Mouse (Mus musculus) G1E (cell line): ENCODE results near the gene Prpsap1. TPM values are rescaled to one million over a fixed set of nuclear protein-coding genes. Genes with fewer than 3 reads are reported as not detected.

Experiments used
- ATAC-seq: 2 replicates; pipeline ENCODE4 v1.8.0; 2016; ENCODE audit warnings: mild to moderate bottlenecking; ENCODE audit not compliant: insufficient number of reproducible peaks, poor library complexity, low FRiP score, severe bottlenecking; ENCODE audit errors: extremely low read depth
- DNase-seq: peaks from one replicate; pipeline ENCODE4 v3.0.0; 2012; ENCODE audit warnings: low spot score
- H3K27me3 ChIP-seq: 2 replicates; pipeline ENCODE4 v1.6.1; 2012; ENCODE audit warnings: mild to moderate bottlenecking, low read length, inconsistent platforms; ENCODE audit not compliant: insufficient read depth
- H3K36me3 ChIP-seq: replicated peaks from 2 replicates; pipeline ENCODE3; 2012; ENCODE audit warnings: mild to moderate bottlenecking, inconsistent platforms
- H3K4me1 ChIP-seq: 2 replicates; pipeline ENCODE4 v1.6.1; 2012; ENCODE audit warnings: low read depth, low read length, inconsistent platforms, mixed read lengths; ENCODE audit not compliant: insufficient read depth
- H3K4me3 ChIP-seq: 2 replicates; pipeline ENCODE4 v1.5.1; 2012; ENCODE audit warnings: low read depth, mild to moderate bottlenecking, inconsistent platforms, low read length, moderate library complexity, mixed read lengths
- H3K9me3 ChIP-seq: replicated peaks from 2 replicates; pipeline ENCODE4 v1.6.1; 2012; ENCODE audit warnings: inconsistent platforms
- CTCF ChIP-seq: IDR thresholded peaks from 2 replicates; pipeline ENCODE4 v1.5.1; 2012; ENCODE audit warnings: low read depth, low read length, inconsistent platforms, mixed read lengths
- GATA1 ChIP-seq: IDR thresholded peaks from 2 replicates; pipeline ENCODE4 v1.6.1; 2012; ENCODE audit warnings: borderline replicate concordance, low read length, inconsistent platforms, mixed read lengths
- GATA2 ChIP-seq: IDR thresholded peaks from 2 replicates; pipeline ENCODE4 v1.6.1; 2012; ENCODE audit warnings: low read depth, low read length, inconsistent platforms, borderline replicate concordance
- POLR2AphosphoS5 ChIP-seq: IDR thresholded peaks from 2 replicates; pipeline ENCODE4 v1.6.1; 2012; ENCODE audit warnings: low read depth, low read length, inconsistent platforms; ENCODE audit not compliant: insufficient replicate concordance
- TAL1 ChIP-seq: conservative IDR thresholded peaks from 2 replicates; pipeline ENCODE4 v1.6.1; 2012; ENCODE audit warnings: low read depth, low read length, inconsistent platforms, mixed read lengths
- polyA plus RNA-seq: library from polyadenylated mRNA; stranded (reverse); fragments of >175 nt; gene quantifications from 2 replicates; pipeline ENCODE4 v1.2.3, GENCODE M21; 2012
- total RNA-seq, 2 experiments: library from RNA; stranded (forward) in 1 of 2; stranded (reverse) in 1 of 2; fragments of 200-1000 nt in 1 of 2; fragments of >200 nt in 1 of 2; fragmentation: Nextera tagmentation in 1 of 2; gene quantifications; 2 replicates each; pipeline ENCODE4 v1.2.3; 2014 to 2017

Gene Prpsap1
- total and polyA plus RNA-seq, 3 experiments, result 33.3 to 53.9 (median 53.7) TPM

DNA sequence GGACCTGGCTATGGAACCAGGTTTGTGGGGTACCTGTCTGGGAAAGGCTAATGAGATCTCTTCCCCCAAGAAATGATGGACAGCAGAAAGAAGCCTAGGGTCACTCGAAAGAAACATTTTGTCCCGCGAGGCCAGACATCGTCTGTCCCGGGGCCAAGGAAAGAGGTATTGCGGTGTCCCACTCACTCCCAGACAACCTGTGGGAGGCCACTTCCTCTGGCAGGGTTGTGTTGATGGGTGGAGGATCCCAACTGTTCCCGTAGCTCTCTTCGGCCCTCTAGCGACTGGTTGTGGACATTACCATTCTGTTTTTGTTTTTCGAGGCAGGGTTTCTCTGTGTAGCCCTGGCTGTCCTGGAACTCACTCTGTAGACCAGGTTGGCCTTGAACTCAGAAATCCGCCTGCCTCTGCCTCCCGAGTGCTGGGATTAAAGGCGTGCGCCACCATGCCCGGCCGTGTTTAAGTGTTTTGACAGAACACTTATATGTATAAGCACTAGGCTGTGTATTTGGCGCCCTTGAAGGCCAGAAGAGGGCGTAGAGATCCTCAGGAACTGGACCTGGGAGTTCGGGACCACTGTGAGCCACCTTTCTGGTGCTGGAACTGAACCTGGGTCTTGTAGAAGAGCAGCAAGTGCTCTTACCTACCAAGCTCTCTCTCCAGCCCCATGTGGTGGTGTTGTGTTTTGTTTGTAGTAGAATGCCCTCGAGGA lies 40.3 kb upstream of the Prpsap1 start:
- ATAC-seq (0 out of 2 replicates have a peak, but pooled peaks have one; percentile 18), DNase-seq (peak; percentile 88)
- H3K4me1 ChIP-seq, result peaks cover 93% of the 10 kb centered on the region
- TF ChIP-seq GATA1 (no peak), POLR2AphosphoS5 (no peak), TAL1 (no peak), GATA2 (no peak), CTCF (peak; percentile 66)
- H3K36me3 ChIP-seq, result peaks cover 48% of the 10 kb centered on the region
- H3K4me3 ChIP-seq, result peak overlapping the region; percentile 79
- no peaks in the 10 kb centered on the region for H3K9me3 ChIP-seq
- peaks cover 11% of the 10 kb centered on the region; the same call in 1 of the 2 replicates for H3K27me3 ChIP-seq

DNA sequence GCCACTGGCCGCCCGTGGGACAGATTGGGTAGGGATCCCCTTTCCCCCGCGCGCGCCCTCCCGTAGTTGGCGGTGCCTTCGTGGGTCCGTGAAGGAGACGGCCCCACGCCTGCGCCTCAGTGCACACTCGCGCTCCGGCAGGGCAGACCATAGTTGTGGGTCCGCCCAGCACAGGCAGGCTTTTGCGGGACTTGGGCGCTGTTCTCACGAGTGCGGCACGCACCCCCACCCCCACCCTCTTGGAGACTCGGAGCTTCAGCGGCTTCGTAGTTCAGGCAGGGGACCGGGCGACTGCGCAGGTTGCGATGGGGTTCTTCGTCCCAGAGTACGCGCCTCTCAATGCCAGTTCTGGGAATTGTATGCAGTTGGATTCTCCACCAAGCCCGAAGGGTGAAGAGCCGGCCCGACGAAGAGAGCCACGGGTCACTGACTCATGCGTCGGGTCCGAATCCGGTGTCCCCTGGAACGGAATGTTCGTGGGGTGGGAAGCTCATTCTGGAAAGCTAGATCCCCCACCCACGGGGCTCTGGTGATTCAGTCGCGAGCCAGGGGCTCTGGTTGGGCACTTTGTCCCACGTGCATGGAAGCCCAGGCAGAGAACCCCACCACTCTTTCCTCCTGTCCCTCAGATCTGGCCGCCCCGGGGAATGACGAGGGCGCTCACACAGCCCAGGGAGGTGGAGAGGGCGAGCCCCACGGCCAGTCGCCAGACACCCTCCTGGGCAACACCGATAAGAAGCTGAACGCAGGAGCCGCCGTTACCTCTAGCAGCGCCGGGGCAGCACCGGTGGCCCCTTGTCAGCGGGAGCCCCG lies 39.5 kb upstream of the Prpsap1 start:
- Histone ChIP-seq H3K9me3 (no peaks in the 10 kb centered on the region), H3K36me3 (peaks cover 47% of the 10 kb centered on the region), H3K4me1 (peaks cover 90% of the 10 kb centered on the region), H3K4me3 (peak overlapping the region; percentile 79), H3K27me3 (peaks cover 11% of the 10 kb centered on the region; the same call in 1 of the 2 replicates)
- DNase-seq, result peak; percentile 73
- no peak for ATAC-seq
- TF ChIP-seq CTCF, result no peak
- TF ChIP-seq TAL1, result no peak; the same call in 1 of the 2 replicates
- no peak for TF ChIP-seq POLR2AphosphoS5
- TF ChIP-seq GATA2, result no peak
- TF ChIP-seq GATA1, result no peak

DNA sequence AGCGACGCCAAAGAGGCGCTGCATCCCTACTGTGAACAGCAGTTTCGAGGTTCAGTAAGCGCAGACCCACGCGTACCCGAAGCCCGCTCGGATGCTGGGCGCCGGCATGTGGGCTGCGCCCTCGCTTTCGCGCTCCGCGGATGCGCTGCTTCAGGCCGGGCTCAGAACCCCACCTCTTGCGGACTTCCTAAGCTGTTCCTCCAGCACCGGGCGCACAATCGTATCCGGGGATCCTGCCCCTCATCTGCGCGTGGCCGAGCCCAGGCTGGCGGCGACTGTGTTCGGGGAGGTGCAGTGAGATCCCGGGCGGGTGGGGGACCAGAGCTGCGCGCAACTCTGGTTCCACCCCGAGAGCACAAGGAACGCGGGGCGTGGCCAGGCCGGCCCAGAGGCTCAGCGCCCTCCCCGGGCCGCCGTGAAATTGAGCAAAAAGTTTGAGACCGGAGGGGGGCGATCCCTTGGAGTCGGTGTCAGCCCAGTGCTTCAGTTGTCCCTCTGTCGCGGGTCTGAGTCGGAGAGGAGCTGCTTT lies 38.9 kb upstream of the Prpsap1 start:
- H3K4me1 ChIP-seq, result peaks cover 83% of the 10 kb centered on the region
- ATAC-seq (no peak), DNase-seq (peak; percentile 73)
- peaks cover 42% of the 10 kb centered on the region for H3K36me3 ChIP-seq
- H3K4me3 ChIP-seq, result peak overlapping the region; percentile 79
- TF ChIP-seq GATA2 (no peak), GATA1 (no peak), CTCF (no peak), TAL1 (no peak), POLR2AphosphoS5 (no peak)
- H3K9me3 ChIP-seq, result no peaks in the 10 kb centered on the region
- peaks cover 11% of the 10 kb centered on the region; the same call in 1 of the 2 replicates for H3K27me3 ChIP-seq

DNA sequence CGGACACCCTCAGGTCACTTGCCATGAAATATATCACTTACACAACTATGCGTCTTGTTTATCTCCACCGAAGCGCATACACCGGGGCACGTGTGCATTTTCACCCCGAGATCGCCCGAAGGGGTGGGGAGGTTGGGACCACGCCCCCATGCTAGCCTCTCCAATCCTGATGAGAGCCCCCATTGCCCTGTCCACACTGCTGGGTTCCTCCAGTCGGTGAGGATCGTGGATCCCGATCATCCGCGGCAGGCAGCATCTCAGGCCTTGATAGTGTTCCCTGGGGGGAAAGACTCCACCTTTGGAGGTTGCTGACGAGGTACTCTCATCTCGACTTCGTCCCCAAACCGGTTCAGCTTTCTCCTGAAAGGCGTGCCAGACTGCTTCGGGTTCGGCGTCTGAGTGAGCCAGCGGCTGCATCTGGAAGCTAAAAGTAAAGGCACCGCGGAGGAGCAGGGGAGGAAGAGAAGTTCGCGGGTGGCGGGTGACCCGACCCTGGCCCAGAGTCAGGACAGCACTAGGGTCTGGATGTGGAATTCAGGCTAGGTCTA lies 38.3 kb upstream of the Prpsap1 start:
- no peak for TF ChIP-seq TAL1
- no peak for TF ChIP-seq GATA2
- TF ChIP-seq CTCF, result no peak
- TF ChIP-seq GATA1, result no peak
- no peak for TF ChIP-seq POLR2AphosphoS5
- Histone ChIP-seq H3K4me3 (peak overlapping the region; percentile 79), H3K36me3 (peaks cover 38% of the 10 kb centered on the region), H3K4me1 (peaks cover 79% of the 10 kb centered on the region), H3K27me3 (peaks cover 11% of the 10 kb centered on the region; the same call in 1 of the 2 replicates), H3K9me3 (no peaks in the 10 kb centered on the region)
- ATAC-seq (peak; percentile 61), DNase-seq (peak; percentile 66)

DNA sequence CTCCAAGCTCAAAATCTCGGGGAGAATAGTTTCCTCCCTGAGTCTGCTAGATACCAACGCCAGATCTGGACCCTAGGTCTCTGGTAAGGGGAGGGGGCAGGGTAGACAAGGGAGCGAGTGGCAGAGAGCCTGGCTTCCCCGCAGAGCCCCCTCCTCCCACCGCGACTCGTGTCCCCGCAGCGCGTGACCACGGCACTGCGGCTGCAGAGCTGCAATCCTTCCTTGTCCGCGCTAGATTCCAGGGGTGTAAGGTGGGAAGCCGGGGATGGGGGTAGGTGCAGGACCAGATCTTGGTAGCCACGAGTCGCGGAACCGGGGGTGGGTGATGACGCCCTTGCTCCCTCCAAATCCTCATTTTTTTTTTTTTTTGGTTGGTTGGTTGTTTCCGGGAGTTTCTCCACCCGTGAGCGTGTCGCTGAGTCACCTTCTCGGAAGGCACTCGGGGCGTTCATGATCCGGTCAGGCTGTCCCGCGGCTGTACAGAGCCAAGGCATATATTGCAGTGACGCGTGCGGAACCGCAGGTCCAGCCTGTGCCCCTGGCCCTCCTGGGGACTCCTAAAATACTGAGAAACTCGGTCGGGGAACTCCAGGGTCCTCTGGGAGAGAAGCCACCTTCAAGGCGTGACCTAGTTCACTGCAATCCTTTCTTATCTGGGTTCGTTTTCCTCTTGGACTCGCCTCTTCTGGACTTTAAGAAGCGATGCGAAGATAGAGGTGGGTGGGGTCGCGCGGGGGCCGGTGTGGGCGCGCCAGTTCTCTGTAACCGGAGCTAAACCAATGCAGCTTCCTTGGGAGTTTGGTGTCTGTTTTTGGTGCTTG lies 37.6 kb upstream of the Prpsap1 start:
- H3K4me1 ChIP-seq, result peaks cover 71% of the 10 kb centered on the region
- H3K36me3 ChIP-seq, result peaks cover 30% of the 10 kb centered on the region
- DNase-seq (no peak), ATAC-seq (no peak)
- TF ChIP-seq GATA1 (no peak), TAL1 (no peak), CTCF (no peak), GATA2 (no peak)
- peaks cover 11% of the 10 kb centered on the region; the same call in 1 of the 2 replicates for H3K27me3 ChIP-seq
- H3K4me3 ChIP-seq, result peak overlapping the region; percentile 79
- H3K9me3 ChIP-seq, result no peaks in the 10 kb centered on the region
